Mouse (Mus musculus) thymus, adult 2 months (tissue): ENCODE measurements around the gene Trim23. TPM values are rescaled to one million over a fixed set of nuclear protein-coding genes. Genes with fewer than 3 reads are reported as not detected.
"Not testable (repeated sequence)": the region's sequence is repeated elsewhere in the genome, so short reads cannot be mapped to it uniquely, and the experiment has no call there.

ENCODE experiments used
- DNase-seq: peaks from one replicate; pipeline ENCODE4 v3.0.0; 2021
- H3K27ac ChIP-seq: fragments of 200-500 bp; 2 replicates; pipeline ENCODE4 v1.5.1; 2012; ENCODE audit warnings: low read length, control low read depth; ENCODE audit not compliant: control insufficient read depth, insufficient read depth
- H3K27me3 ChIP-seq: fragments of 200-500 bp; 2 replicates; pipeline ENCODE4 v1.6.1; 2012; ENCODE audit warnings: mild to moderate bottlenecking, low read length, moderate library complexity, mixed read lengths; ENCODE audit not compliant: control insufficient read depth, insufficient read depth
- H3K36me3 ChIP-seq: fragments of 200-500 bp; 2 replicates; pipeline ENCODE4 v1.6.1; 2012; ENCODE audit warnings: mild to moderate bottlenecking, low read length, moderate library complexity; ENCODE audit not compliant: control insufficient read depth, insufficient read depth
- H3K4me1 ChIP-seq: fragments of 200-500 bp; replicated peaks from 2 replicates; pipeline ENCODE4 v1.6.1; 2012; ENCODE audit warnings: low read length; ENCODE audit not compliant: control insufficient read depth, insufficient read depth
- H3K4me3 ChIP-seq: fragments of 200-500 bp; 2 replicates; pipeline ENCODE4 v1.5.1; 2012; ENCODE audit warnings: mild to moderate bottlenecking, low read length, control low read depth, moderate library complexity; ENCODE audit not compliant: control insufficient read depth, insufficient read depth
- CTCF ChIP-seq: fragments of 200-500 bp; IDR thresholded peaks from 2 replicates; pipeline ENCODE4 v1.5.1; 2012; ENCODE audit warnings: mild to moderate bottlenecking, control low read depth, low read length, moderate library complexity, borderline replicate concordance; ENCODE audit not compliant: control insufficient read depth, poor library complexity, insufficient read depth; ENCODE audit errors: extremely low read depth
- POLR2A ChIP-seq: fragments of 200-500 bp; IDR thresholded peaks from 2 replicates; pipeline ENCODE4 v1.6.1; 2012; ENCODE audit warnings: mild to moderate bottlenecking, low read length, control low read depth, moderate library complexity; ENCODE audit not compliant: control insufficient read depth, poor library complexity, insufficient read depth; ENCODE audit errors: extremely low read depth
- WGBS: fragments of 180-500 bp; shearing (Covaris S2); methylation state at CpG from one replicate; pipeline ENCODE4 v1.1.7; 2018; 5-methylcytosine and 5-hydroxymethylcytosine counted together
- polyA plus RNA-seq: library from polyadenylated mRNA; depleted of rRNA; stranded (reverse); fragments of >200 nt; gene quantifications from 2 replicates; pipeline ENCODE4 v1.2.3, GENCODE M21; 2012; rRNA removed

Gene Trim23
- polyA plus RNA-seq, 1 experiment: 3.5 TPM

GRCm38 (mm10) chr13:104179176-104179888 is 735 bp downstream of the Trim23 start:
- DNase-seq: no peak
- Histone ChIP-seq H3K4me1 (peaks cover 3% of the 10 kb centered on the region), H3K36me3 (peaks cover 8% of the 10 kb centered on the region), H3K27ac (peak overlapping the region; percentile 38; the same call in 1 of the 2 replicates), H3K27me3 (no peaks in the 10 kb centered on the region), H3K4me3 (peak overlapping the region; percentile 82)
- 24% methylated on average over 13 of the region's 13 CpGs for WGBS
- TF ChIP-seq POLR2A (no peak), CTCF (no peak; the same call in 1 of the 2 replicates)

DNA sequence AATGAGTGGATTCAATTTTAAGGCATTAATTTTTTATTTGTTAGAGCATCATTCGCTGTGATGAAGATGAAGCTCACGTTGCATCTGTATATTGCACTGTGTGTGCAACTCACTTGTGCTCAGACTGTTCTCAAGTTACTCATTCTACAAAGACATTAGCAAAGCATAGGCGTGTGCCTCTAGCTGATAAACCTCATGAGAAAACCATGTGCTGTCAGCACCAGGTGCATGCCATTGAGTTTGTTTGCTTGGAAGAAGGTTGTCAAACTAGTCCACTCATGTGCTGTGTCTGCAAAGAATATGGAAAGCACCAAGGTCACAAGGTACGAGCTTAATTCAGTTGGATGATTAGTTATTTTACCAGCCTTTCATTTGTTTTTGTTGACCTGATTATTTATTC is 8.8 kb downstream of the Trim23 start:
- Histone ChIP-seq H3K27me3 (no peaks in the 10 kb centered on the region), H3K4me1 (no peaks in the 10 kb centered on the region), H3K36me3 (peaks cover 32% of the 10 kb centered on the region), H3K4me3 (no peak overlapping the region), H3K27ac (no peak overlapping the region)
- WGBS: 96% methylated on average over 4 of the region's 4 CpGs
- DNase-seq: no peak
- TF ChIP-seq CTCF: no peak

- peaks cover 33% of the 10 kb centered on the region for H3K36me3 ChIP-seq
- not testable (repeated sequence) for H3K27ac ChIP-seq, H3K4me1 ChIP-seq, DNase-seq, H3K4me3 ChIP-seq, H3K27me3 ChIP-seq
Measured at GRCm38 (mm10) chr13:104195891-104196290, 17.3 kb downstream of the Trim23 start.

DNA sequence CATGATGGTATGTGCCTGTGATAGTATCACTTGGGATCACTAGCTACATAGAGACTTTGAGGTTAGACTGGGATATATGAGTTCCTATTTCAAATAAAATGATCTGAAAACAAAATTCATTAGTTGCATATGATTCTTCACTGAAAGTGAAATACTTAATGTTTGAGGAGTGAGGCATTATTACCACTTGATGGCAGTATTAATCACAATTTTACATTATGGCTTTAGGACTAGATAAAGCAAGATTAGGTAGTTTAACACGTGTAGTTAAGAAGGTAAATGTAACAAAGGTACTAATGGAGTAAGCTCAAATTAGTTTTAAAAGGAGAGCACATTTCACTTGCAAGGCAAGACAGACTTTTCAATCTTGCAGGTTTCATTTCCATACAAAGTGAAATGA is 25.7 kb downstream of the Trim23 start:
- Histone ChIP-seq H3K4me1 (no peaks in the 10 kb centered on the region), H3K27me3 (no peaks in the 10 kb centered on the region), H3K27ac (no peak overlapping the region), H3K36me3 (peaks cover 43% of the 10 kb centered on the region), H3K4me3 (no peak overlapping the region)
- WGBS: 63% methylated on average over 1 of the region's 1 CpGs
- TF ChIP-seq POLR2A (no peak), CTCF (no peak)
- DNase-seq: no peak

DNA sequence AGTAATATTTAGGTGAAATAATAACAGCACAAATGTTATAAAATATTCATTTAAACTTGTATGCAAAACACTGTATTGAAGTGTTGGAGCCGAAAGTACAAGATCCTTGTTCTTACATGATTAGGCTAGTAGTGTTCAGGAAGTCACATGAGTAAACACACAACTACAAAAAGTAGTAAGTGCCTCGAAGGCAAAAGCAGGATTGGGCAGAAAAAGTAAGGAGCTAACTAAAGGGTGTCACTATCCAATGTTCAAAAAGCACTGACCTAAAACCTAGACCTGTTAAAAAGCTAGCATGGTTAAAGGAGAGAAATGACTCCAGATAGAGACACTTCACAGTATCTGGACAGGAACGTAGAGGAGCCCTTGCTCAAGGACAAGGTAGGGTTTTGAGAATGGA is 48.9 kb downstream of the Trim23 start:
- Histone ChIP-seq H3K4me1 (no peaks in the 10 kb centered on the region), H3K27me3 (no peaks in the 10 kb centered on the region), H3K4me3 (no peak overlapping the region), H3K27ac (no peak overlapping the region), H3K36me3 (no peaks in the 10 kb centered on the region; the same call in none of the 2 replicates)
- TF ChIP-seq CTCF: no peak
- no peak for TF ChIP-seq POLR2A
- no peak for DNase-seq
- 16% methylated on average over 3 of the region's 3 CpGs for WGBS

GRCm38 (mm10) chr13:104228384-104229066 is 49.9 kb downstream of the Trim23 start, which contains the start of the genes Cenpk and Ppwd1:
TSS of gene Cenpk (plus strand) at chr13:104228611.
TSS of gene Ppwd1 (minus strand) at chr13:104228843.
- Histone ChIP-seq H3K4me1 (no peaks in the 10 kb centered on the region), H3K27me3 (no peaks in the 10 kb centered on the region), H3K36me3 (peaks cover 3% of the 10 kb centered on the region), H3K27ac (peak within 1 kb of the TSS; percentile 73), H3K4me3 (peak within 1 kb of the TSS; percentile 77)
- TF ChIP-seq CTCF: no peak
- TF ChIP-seq POLR2A: peak; percentile 88
- DNase-seq: peak; percentile 97
- 1% methylated on average over 55 of the region's 55 CpGs for WGBS

- H3K27ac ChIP-seq: no peak overlapping the region
- H3K4me1 ChIP-seq: no peaks in the 10 kb centered on the region
- WGBS: 4% methylated on average over 15 of the region's 15 CpGs
- H3K27me3 ChIP-seq: no peaks in the 10 kb centered on the region
- no peak for TF ChIP-seq POLR2A
- no peak for TF ChIP-seq CTCF
- DNase-seq: no peak
- peaks cover 3% of the 10 kb centered on the region for H3K36me3 ChIP-seq
- H3K4me3 ChIP-seq: peak overlapping the region; percentile 60
Measured at GRCm38 (mm10) chr13:104229181-104229580, 50.6 kb downstream of the Trim23 start.

Other genes with a start within 250 kb of the Trim23 start
- 2.6 and 2.9 TPM in 2 replicates for gene Nln, start 69.2 kb upstream of the Trim23 start, polyA plus RNA-seq
- 0.19 and 0.26 TPM in 2 replicates for gene Sgtb, start 69.1 kb upstream of the Trim23 start, polyA plus RNA-seq
- 9.4 and 10.4 TPM in 2 replicates for gene Trappc13, start 328 bp upstream of the Trim23 start, polyA plus RNA-seq
- 0.54 and 1.3 TPM in 2 replicates for gene Cenpk, start 49.8 kb downstream of the Trim23 start, polyA plus RNA-seq
- 2.7 and 2.9 TPM in 2 replicates for gene Ppwd1, start 50.0 kb downstream of the Trim23 start, polyA plus RNA-seq
- 5.0 and 6.4 TPM in 2 replicates for gene Adamts6, start 109.0 kb downstream of the Trim23 start, polyA plus RNA-seq